Comparison of ENCODE assay signal across 13 mouse cellular contexts in the genomic region with DNA sequence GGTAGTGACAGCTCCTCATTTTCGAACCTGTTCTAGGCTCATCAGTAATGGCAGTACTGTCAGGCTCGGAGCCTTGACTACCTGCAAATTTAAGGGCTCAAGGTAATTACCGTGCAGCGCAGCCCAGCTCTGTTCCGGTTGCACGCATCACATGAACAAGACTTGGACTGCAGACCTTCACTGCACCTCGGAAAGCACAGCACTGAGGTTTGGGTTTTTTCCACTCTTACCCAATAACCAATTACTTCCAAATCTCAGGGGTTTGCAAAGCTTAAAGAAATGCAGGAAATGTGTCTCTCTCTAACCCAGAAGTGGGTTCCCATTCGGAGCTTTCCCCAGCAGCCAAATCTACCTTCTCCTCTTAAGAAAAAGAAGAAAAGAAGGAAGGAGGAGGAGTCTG.
"Had no signal": no experiment of that assay in that cellular context is flagged by ENCODE, and none has a peak within 500 bp of the region (broad histone marks: within the 10 kb centered on the region; RNA-seq: fewer than 3 reads in every experiment).

No protein-coding gene starts in this region.

- H3K4me3 ChIP-seq: limb, embryonic 15.5 days; liver, embryonic 12.5 days; midbrain, embryonic 10.5 days; midbrain, embryonic 15.5 days; neural tube, embryonic 13.5 days had no signal

- H3K36me3 ChIP-seq: limb, embryonic 15.5 days; liver, embryonic 12.5 days; midbrain, embryonic 10.5 days; midbrain, embryonic 15.5 days; neural tube, embryonic 13.5 days had no signal

- H3K27ac ChIP-seq: limb, embryonic 15.5 days; liver, embryonic 12.5 days; midbrain, embryonic 10.5 days; midbrain, embryonic 15.5 days; neural tube, embryonic 13.5 days had no signal

- H3K27me3 ChIP-seq: limb, embryonic 15.5 days had no signal

- H3K9ac ChIP-seq: limb, embryonic 15.5 days; liver, embryonic 12.5 days; lung, embryonic 14.5 days; midbrain, embryonic 15.5 days; neural tube, embryonic 13.5 days had no signal

- ATAC-seq: intestine, postnatal 0 days; liver, embryonic 12.5 days; midbrain, embryonic 15.5 days had no signal

- DNase-seq: layer of hippocampus, adult 9-11 months; layer of hippocampus, postnatal 36 days; lung, embryonic 14.5 days; lung, postnatal 10 days; lung, postnatal 4 days; right cerebral cortex, postnatal 14 days; thymus, postnatal 36 days had no signal

- H3K9me3 ChIP-seq: limb, embryonic 15.5 days; midbrain, embryonic 15.5 days; neural tube, embryonic 13.5 days had no signal

- H3K4me2 ChIP-seq: limb, embryonic 15.5 days; liver, embryonic 12.5 days; lung, embryonic 14.5 days; midbrain, embryonic 15.5 days; neural tube, embryonic 13.5 days had no signal
